Mouse (Mus musculus) olfactory bulb, adult 2 months (tissue): ENCODE measurements around the gene Vac14.

ENCODE experiments used
- CTCF ChIP-seq: fragments of 200-500 bp; IDR thresholded peaks from 2 replicates; pipeline ENCODE4 v1.5.1; 2012; ENCODE audit warnings: low read depth, mild to moderate bottlenecking, low read length, moderate library complexity; ENCODE audit not compliant: insufficient read depth
- POLR2A ChIP-seq: fragments of 200-500 bp; IDR thresholded peaks from 2 replicates; pipeline ENCODE4 v1.6.1; 2012; ENCODE audit warnings: mild to moderate bottlenecking, low read depth, low read length, moderate library complexity; ENCODE audit not compliant: insufficient read depth

- TF ChIP-seq CTCF (no peak), POLR2A (no peak)
Measured at GRCm38 (mm10) chr8:110669932-110670628, 51.7 kb downstream of the Vac14 start.
